Mouse (Mus musculus) kidney, postnatal 4 days (tissue): ENCODE results near the gene Mpp1.

Experiments
- DNase-seq, 2 experiments: peaks; one replicate each; pipeline ENCODE4 v3.0.0; 2021; ENCODE audit warnings: mixed read lengths in 2 of 2

Mpp1 gene

GRCm38 (mm10) chrX:75130467-75131160 is at the start of gene Mpp1:
TSS of gene Mpp1 (minus strand) at chrX:75131016.
- DNase-seq, result peak; percentile 86 to 89

- DNase-seq, result no peak
These were observed 32.9 kb upstream of the Mpp1 start, which contains the start of gene Smim9 for GRCm38 (mm10) chrX:75163670-75164069. TSS of gene Smim9 (minus strand) at chrX:75163770.

GRCm38 (mm10) chrX:75155576-75156243 is 24.9 kb upstream of the Mpp1 start:
- peak; percentile 45 to 71 for DNase-seq

- no peak for DNase-seq
These were observed 21.4 kb upstream of the Mpp1 start for GRCm38 (mm10) chrX:75152249-75152648.

- no peak for DNase-seq
These were observed 19.5 kb upstream of the Mpp1 start for GRCm38 (mm10) chrX:75150304-75150703.

- no peak for DNase-seq
These were observed 17.6 kb upstream of the Mpp1 start for GRCm38 (mm10) chrX:75148414-75148813.

GRCm38 (mm10) chrX:75143124-75143555 is 12.3 kb upstream of the Mpp1 start:
- DNase-seq, result peak; percentile 52 to 54

GRCm38 (mm10) chrX:75138182-75138581 is 7.4 kb upstream of the Mpp1 start:
- no peak for DNase-seq

- no peak for DNase-seq
These were observed 6.9 kb upstream of the Mpp1 start for GRCm38 (mm10) chrX:75137729-75138128.

- no peak for DNase-seq
These were observed 6.1 kb upstream of the Mpp1 start for GRCm38 (mm10) chrX:75136938-75137337.

- no peak for DNase-seq
These were observed 1.3 kb downstream of the Mpp1 start for GRCm38 (mm10) chrX:75129474-75129873.

GRCm38 (mm10) chrX:75128333-75128980 is 2.4 kb downstream of the Mpp1 start:
- peak; percentile 3 to 23 for DNase-seq

- no peak for DNase-seq
These were observed 3.9 kb downstream of the Mpp1 start for GRCm38 (mm10) chrX:75126893-75127292.

- DNase-seq, result no peak
These were observed 5.2 kb downstream of the Mpp1 start for GRCm38 (mm10) chrX:75125606-75126005.

- no peak for DNase-seq
These were observed 15.3 kb downstream of the Mpp1 start for GRCm38 (mm10) chrX:75115550-75115949.

- no peak for DNase-seq
These were observed 28.5 kb downstream of the Mpp1 start for GRCm38 (mm10) chrX:75102293-75102692.

- no peak for DNase-seq
These were observed 32.0 kb downstream of the Mpp1 start for GRCm38 (mm10) chrX:75098799-75099198.

- peak in 1 of 2 experiments; percentile 11 for DNase-seq
These were observed 34.5 kb downstream of the Mpp1 start for GRCm38 (mm10) chrX:75096163-75096770.

GRCm38 (mm10) chrX:75095369-75096162 is 35.2 kb downstream of the Mpp1 start, which contains the start of gene Dkc1:
TSS of gene Dkc1 (plus strand) at chrX:75095854.
- peak; percentile 90 to 93 for DNase-seq

GRCm38 (mm10) chrX:75085654-75086053 is 45.2 kb downstream of the Mpp1 start:
- DNase-seq, result no peak

- DNase-seq, result peak; percentile 66 to 70
These were observed 45.9 kb downstream of the Mpp1 start, which contains the start of gene Gab3 for GRCm38 (mm10) chrX:75084774-75085508. TSS of gene Gab3 (minus strand) at chrX:75085458.
